Mouse (Mus musculus): Measurements from ENCODE around the gene Lrig1.

GRCm38 (mm10) chr6:94729132-94729531 lies 29.2 kb upstream of the Lrig1 start:
- TF ChIP-seq GATA1 (IDR thresholded peaks at IDR 0.05; ENCODE audit: borderline replicate concordance, low read length) (no peak), FLI1 (IDR thresholded peaks at IDR 0.05; ENCODE audit: low read length) (no peak)

Measured in megakaryocyte, embryonic 14.5 days (primary cell).